Mouse (Mus musculus): ENCODE data around the gene Acyp1. TPM values are rescaled to one million over a fixed set of nuclear protein-coding genes. Genes with fewer than 3 reads are reported as not detected.

Gene Acyp1
- polyA plus RNA-seq, 1 experiment from 2014 or later = 71.4 TPM

DNA sequence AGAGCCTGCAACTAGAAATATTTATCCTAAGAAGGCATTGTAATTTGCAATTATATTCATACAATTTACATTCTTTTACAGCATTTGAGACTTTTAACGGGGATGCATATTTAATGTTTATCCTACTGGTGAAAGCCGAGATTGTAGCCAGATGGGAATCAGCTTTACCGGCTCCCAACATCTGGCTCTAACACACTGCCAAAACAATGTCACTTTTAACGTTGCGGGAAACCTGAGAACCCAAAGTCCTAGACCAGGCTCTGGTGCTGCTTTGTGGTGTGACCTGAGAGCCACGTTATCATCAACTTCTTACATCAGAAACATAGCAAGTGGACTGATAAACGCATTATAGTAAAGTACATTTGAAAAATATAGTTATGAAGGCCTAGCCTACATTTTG lies 23.3 kb downstream of the Acyp1 start:
- no peaks in the 10 kb centered on the region for H3K27me3 ChIP-seq (ENCODE audit: control insufficient read depth, insufficient read depth, low read length)
- DNase-seq (ENCODE audit: low spot score) = peak; percentile 14

GRCm38 (mm10) chr12:85264531-85264930 lies 23.7 kb downstream of the Acyp1 start:
- no peaks in the 10 kb centered on the region for H3K27me3 ChIP-seq (ENCODE audit: control insufficient read depth, insufficient read depth, low read length)
- no peak overlapping the region for H3K4me3 ChIP-seq (ENCODE audit: low read depth, low read length)
- no peak overlapping the region for H3K27ac ChIP-seq (ENCODE audit: low read depth, low read length)
- WGBS = 86% methylated on average over 8 of the region's 8 CpGs
- no peak for ATAC-seq (ENCODE audit: low FRiP score)
- H3K4me2 ChIP-seq (replicated peaks; ENCODE audit: low read depth, low read length) = no peak overlapping the region
- DNase-seq (ENCODE audit: low spot score) = no peak
- no peaks in the 10 kb centered on the region for H3K4me1 ChIP-seq (replicated peaks; ENCODE audit: control insufficient read depth, insufficient read depth, low read length)
- no peaks in the 10 kb centered on the region for H3K36me3 ChIP-seq (ENCODE audit: control insufficient read depth, insufficient read depth, low read length)
- no peak overlapping the region for H3K9ac ChIP-seq (ENCODE audit: low read depth, low read length)
- no peaks in the 10 kb centered on the region for H3K9me3 ChIP-seq (ENCODE audit: control insufficient read depth, low read length)

More for the DNA sequence above, 23.3 kb downstream of the Acyp1 start:
- no peaks in the 10 kb centered on the region for H3K9me3 ChIP-seq (ENCODE audit: control insufficient read depth, low read length)
- no peak overlapping the region for H3K27ac ChIP-seq (ENCODE audit: low read depth, low read length)
- H3K9ac ChIP-seq (ENCODE audit: low read depth, low read length) = no peak overlapping the region
- no peak overlapping the region for H3K4me2 ChIP-seq (replicated peaks; ENCODE audit: low read depth, low read length)
- no peak overlapping the region for H3K4me3 ChIP-seq (ENCODE audit: low read depth, low read length)
- ATAC-seq (ENCODE audit: low FRiP score) = no peak
- H3K4me1 ChIP-seq (replicated peaks; ENCODE audit: control insufficient read depth, insufficient read depth, low read length) = no peaks in the 10 kb centered on the region
- H3K36me3 ChIP-seq (ENCODE audit: control insufficient read depth, insufficient read depth, low read length) = no peaks in the 10 kb centered on the region
- 60% methylated on average over 7 of the region's 7 CpGs for WGBS

- ATAC-seq (ENCODE audit: low FRiP score) (no peak), DNase-seq (ENCODE audit: low spot score) (no peak)
- Histone ChIP-seq H3K4me2 (replicated peaks; ENCODE audit: low read depth, low read length) (no peak overlapping the region), H3K9ac (ENCODE audit: low read depth, low read length) (no peak overlapping the region), H3K27me3 (ENCODE audit: control insufficient read depth, insufficient read depth, low read length) (no peaks in the 10 kb centered on the region), H3K9me3 (ENCODE audit: control insufficient read depth, low read length) (no peaks in the 10 kb centered on the region), H3K4me3 (ENCODE audit: low read depth, low read length) (no peak overlapping the region), H3K27ac (ENCODE audit: low read depth, low read length) (no peak overlapping the region), H3K4me1 (replicated peaks; ENCODE audit: control insufficient read depth, insufficient read depth, low read length) (no peaks in the 10 kb centered on the region), H3K36me3 (ENCODE audit: control insufficient read depth, insufficient read depth, low read length) (no peaks in the 10 kb centered on the region)
- WGBS = 85% methylated on average over 5 of the region's 5 CpGs
Observed at GRCm38 (mm10) chr12:85263190-85263589, 25.0 kb downstream of the Acyp1 start.

- no peak for ATAC-seq (ENCODE audit: low FRiP score)
- no peak overlapping the region for H3K27ac ChIP-seq (ENCODE audit: low read depth, low read length)
- WGBS = 49% methylated on average over 10 of the region's 10 CpGs
- no peak overlapping the region for H3K9ac ChIP-seq (ENCODE audit: low read depth, low read length)
- no peaks in the 10 kb centered on the region for H3K36me3 ChIP-seq (ENCODE audit: control insufficient read depth, insufficient read depth, low read length)
- H3K27me3 ChIP-seq (ENCODE audit: control insufficient read depth, insufficient read depth, low read length) = no peaks in the 10 kb centered on the region
- H3K9me3 ChIP-seq (ENCODE audit: control insufficient read depth, low read length) = no peaks in the 10 kb centered on the region
- H3K4me1 ChIP-seq (replicated peaks; ENCODE audit: control insufficient read depth, insufficient read depth, low read length) = no peaks in the 10 kb centered on the region
- no peak overlapping the region for H3K4me2 ChIP-seq (replicated peaks; ENCODE audit: low read depth, low read length)
- no peak overlapping the region for H3K4me3 ChIP-seq (ENCODE audit: low read depth, low read length)
- peak; percentile 30 for DNase-seq (ENCODE audit: low spot score)
Observed at GRCm38 (mm10) chr12:85262489-85262888, 25.7 kb downstream of the Acyp1 start.

- no peak overlapping the region for H3K4me3 ChIP-seq (ENCODE audit: low read depth, low read length)
Observed at GRCm38 (mm10) chr12:85257008-85257639, 31.1 kb downstream of the Acyp1 start.

GRCm38 (mm10) chr12:85256074-85256751 lies 32.0 kb downstream of the Acyp1 start:
- Histone ChIP-seq H3K27me3 (ENCODE audit: control insufficient read depth, insufficient read depth, low read length) (no peaks in the 10 kb centered on the region), H3K4me1 (replicated peaks; ENCODE audit: control insufficient read depth, insufficient read depth, low read length) (no peaks in the 10 kb centered on the region), H3K36me3 (ENCODE audit: control insufficient read depth, insufficient read depth, low read length) (no peaks in the 10 kb centered on the region), H3K4me3 (ENCODE audit: low read depth, low read length) (no peak overlapping the region), H3K9me3 (ENCODE audit: control insufficient read depth, low read length) (no peaks in the 10 kb centered on the region), H3K9ac (ENCODE audit: low read depth, low read length) (no peak overlapping the region), H3K4me2 (replicated peaks; ENCODE audit: low read depth, low read length) (no peak overlapping the region), H3K27ac (ENCODE audit: low read depth, low read length) (no peak overlapping the region)
- 72% methylated on average over 7 of the region's 7 CpGs for WGBS
- ATAC-seq (ENCODE audit: low FRiP score) (no peak), DNase-seq (ENCODE audit: low spot score) (no peak)

More at GRCm38 (mm10) chr12:85257008-85257639, 31.1 kb downstream of the Acyp1 start:
- H3K4me1 ChIP-seq (replicated peaks; ENCODE audit: control insufficient read depth, insufficient read depth, low read length) = no peaks in the 10 kb centered on the region
- no peaks in the 10 kb centered on the region for H3K27me3 ChIP-seq (ENCODE audit: control insufficient read depth, insufficient read depth, low read length)
- 79% methylated on average over 7 of the region's 7 CpGs for WGBS
- no peak overlapping the region for H3K9ac ChIP-seq (ENCODE audit: low read depth, low read length)
- ATAC-seq (ENCODE audit: low FRiP score) (no peak), DNase-seq (ENCODE audit: low spot score) (no peak)
- H3K9me3 ChIP-seq (ENCODE audit: control insufficient read depth, low read length) = no peaks in the 10 kb centered on the region
- H3K36me3 ChIP-seq (ENCODE audit: control insufficient read depth, insufficient read depth, low read length) = no peaks in the 10 kb centered on the region
- no peak overlapping the region for H3K27ac ChIP-seq (ENCODE audit: low read depth, low read length)
- no peak overlapping the region for H3K4me2 ChIP-seq (replicated peaks; ENCODE audit: low read depth, low read length)

- H3K27ac ChIP-seq (ENCODE audit: low read depth, low read length) = no peak overlapping the region
- no peak overlapping the region for H3K4me3 ChIP-seq (ENCODE audit: low read depth, low read length)
- DNase-seq (ENCODE audit: low spot score) (no peak), ATAC-seq (ENCODE audit: low FRiP score) (no peak)
- no peaks in the 10 kb centered on the region for H3K27me3 ChIP-seq (ENCODE audit: control insufficient read depth, insufficient read depth, low read length)
- no peak overlapping the region for H3K9ac ChIP-seq (ENCODE audit: low read depth, low read length)
- H3K36me3 ChIP-seq (ENCODE audit: control insufficient read depth, insufficient read depth, low read length) = no peaks in the 10 kb centered on the region
- WGBS = 82% methylated on average over 3 of the region's 3 CpGs
- no peaks in the 10 kb centered on the region for H3K9me3 ChIP-seq (ENCODE audit: control insufficient read depth, low read length)
- no peaks in the 10 kb centered on the region for H3K4me1 ChIP-seq (replicated peaks; ENCODE audit: control insufficient read depth, insufficient read depth, low read length)
- H3K4me2 ChIP-seq (replicated peaks; ENCODE audit: low read depth, low read length) = no peak overlapping the region
Observed at GRCm38 (mm10) chr12:85252083-85252482, 36.2 kb downstream of the Acyp1 start.

DNA sequence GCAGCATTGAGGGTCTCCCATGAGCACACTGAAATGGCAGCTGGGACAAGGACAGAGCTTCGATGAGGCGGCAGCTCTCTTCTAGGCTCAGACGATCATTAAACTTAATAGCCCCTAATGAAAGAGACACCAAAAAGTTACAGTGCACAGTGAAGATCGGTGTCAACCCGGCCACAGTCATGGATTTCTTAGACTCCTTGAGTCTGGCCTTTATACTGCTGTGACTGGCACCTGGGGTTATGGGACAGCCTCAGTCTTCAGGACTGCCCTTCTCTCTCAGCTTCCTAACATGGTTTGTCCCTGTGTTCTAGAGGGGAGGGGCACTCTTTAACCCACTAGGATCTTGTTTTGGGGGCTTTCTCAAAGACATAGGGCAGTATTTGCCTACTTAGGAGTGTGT lies 50.7 kb downstream of the Acyp1 start:
- WGBS = 94% methylated on average over 5 of the region's 5 CpGs
- no peak overlapping the region for H3K4me2 ChIP-seq (replicated peaks; ENCODE audit: low read depth, low read length)

More for the DNA sequence above, 50.7 kb downstream of the Acyp1 start:
- DNase-seq (ENCODE audit: low spot score) (no peak), ATAC-seq (ENCODE audit: low FRiP score) (no peak)
- Histone ChIP-seq H3K9ac (ENCODE audit: low read depth, low read length) (no peak overlapping the region), H3K27me3 (ENCODE audit: control insufficient read depth, insufficient read depth, low read length) (no peaks in the 10 kb centered on the region), H3K9me3 (ENCODE audit: control insufficient read depth, low read length) (no peaks in the 10 kb centered on the region), H3K36me3 (ENCODE audit: control insufficient read depth, insufficient read depth, low read length) (no peaks in the 10 kb centered on the region), H3K4me3 (ENCODE audit: low read depth, low read length) (no peak overlapping the region), H3K4me1 (replicated peaks; ENCODE audit: control insufficient read depth, insufficient read depth, low read length) (no peaks in the 10 kb centered on the region), H3K27ac (ENCODE audit: low read depth, low read length) (no peak overlapping the region)
